Mouse (Mus musculus) granulocyte monocyte progenitor cell, adult 5-6 weeks (primary cell): Measurements from ENCODE around the gene Pkp4. TPM values are rescaled to one million over a fixed set of nuclear protein-coding genes. Genes with fewer than 3 reads are reported as not detected.
A peak's percentile ranks its signal among the peaks of the same experiment; 100 is the strongest.

ENCODE experiments used
- ATAC-seq: replicated peaks from 2 replicates; pipeline ENCODE4 v1.8.0; 2016; ENCODE audit warnings: mild to moderate bottlenecking, moderate TSS enrichment, inconsistent platforms; ENCODE audit not compliant: poor library complexity, severe bottlenecking
- total RNA-seq, 2 experiments: library from RNA; stranded (forward) in 1 of 2; stranded (reverse) in 1 of 2; fragments of 200-712, 200-1000 nt in 1 of 2; fragments of >200 nt in 1 of 2; fragmentation: Nextera tagmentation in 1 of 2; gene quantifications; 2 replicates each; pipeline ENCODE4 v1.2.3; 2014 to 2017

The Pkp4 gene
- total RNA-seq, 2 experiments from 2014 or later = 17.5 to 19.4 TPM

GRCm38 (mm10) chr2:59253435-59253834, 92.8 kb downstream of the Pkp4 start:
- no peak for ATAC-seq

- ATAC-seq = no peak
Measured at GRCm38 (mm10) chr2:59258821-59259231, 98.2 kb downstream of the Pkp4 start.

GRCm38 (mm10) chr2:59259346-59259745, 98.7 kb downstream of the Pkp4 start:
- no peak for ATAC-seq

- no peak for ATAC-seq
Measured at GRCm38 (mm10) chr2:59261203-59261602, 100.6 kb downstream of the Pkp4 start.

- no peak for ATAC-seq
Measured at GRCm38 (mm10) chr2:59266428-59266827, 105.8 kb downstream of the Pkp4 start.

- no peak for ATAC-seq
Measured at GRCm38 (mm10) chr2:59271835-59272234, 111.2 kb downstream of the Pkp4 start.

- no peak for ATAC-seq
Measured at GRCm38 (mm10) chr2:59272713-59273112, 112.1 kb downstream of the Pkp4 start.

- ATAC-seq = no peak
Measured at GRCm38 (mm10) chr2:59280914-59281562, 120.4 kb downstream of the Pkp4 start.

GRCm38 (mm10) chr2:59282966-59283365, 122.3 kb downstream of the Pkp4 start:
- no peak for ATAC-seq

- ATAC-seq = no peak
Measured at GRCm38 (mm10) chr2:59284216-59284615, 123.6 kb downstream of the Pkp4 start.

GRCm38 (mm10) chr2:59284734-59285490, 124.3 kb downstream of the Pkp4 start:
- no peak for ATAC-seq

GRCm38 (mm10) chr2:59285581-59285980, 124.9 kb downstream of the Pkp4 start:
- ATAC-seq = no peak

- peak; percentile 30; the same call in 1 of the 2 replicates for ATAC-seq
Measured at GRCm38 (mm10) chr2:59286247-59286646, 125.6 kb downstream of the Pkp4 start.

GRCm38 (mm10) chr2:59287630-59288029, 127.0 kb downstream of the Pkp4 start:
- peak; percentile 55; the same call in 1 of the 2 replicates for ATAC-seq

- ATAC-seq = no peak
Measured at GRCm38 (mm10) chr2:59289411-59289810, 128.8 kb downstream of the Pkp4 start.

- ATAC-seq = no peak
Measured at GRCm38 (mm10) chr2:59290391-59290790, 129.7 kb downstream of the Pkp4 start.

- no peak for ATAC-seq
Measured at GRCm38 (mm10) chr2:59299831-59300230, 139.2 kb downstream of the Pkp4 start.

- ATAC-seq = no peak
Measured at GRCm38 (mm10) chr2:59301671-59302070, 141.0 kb downstream of the Pkp4 start.

GRCm38 (mm10) chr2:59302430-59302829, 141.8 kb downstream of the Pkp4 start:
- ATAC-seq = no peak

- no peak for ATAC-seq
Measured at GRCm38 (mm10) chr2:59303530-59304063, 142.9 kb downstream of the Pkp4 start.

GRCm38 (mm10) chr2:59307302-59307701, 146.7 kb downstream of the Pkp4 start:
- no peak for ATAC-seq
